Mouse (Mus musculus) hindbrain, postnatal 0 days (tissue): Measurements from ENCODE around the gene Loxl4. TPM values are rescaled to one million over a fixed set of nuclear protein-coding genes. Genes with fewer than 3 reads are reported as not detected.

Experiments
- ATAC-seq: fragments of 200-750 bp; cut with Nextera tagmentation; 2 replicates; pipeline ENCODE4 v1.8.0; 2017; ENCODE audit warnings: mild to moderate bottlenecking, moderate TSS enrichment, moderate library complexity
- DNase-seq: peaks from one replicate; pipeline ENCODE4 v3.0.0-alpha.2; 2015; ENCODE audit warnings: low spot score
- H3K27ac ChIP-seq: fragments of 300-500 bp; sonication (generic); 2 replicates; pipeline ENCODE4 v1.5.1; 2014; ENCODE audit warnings: mild to moderate bottlenecking
- H3K27me3 ChIP-seq: fragments of 300-500 bp; sonication (generic); 2 replicates; pipeline ENCODE4 v1.6.1; 2014; ENCODE audit warnings: low read length, mixed read lengths; ENCODE audit not compliant: insufficient read depth
- H3K36me3 ChIP-seq: fragments of 300-500 bp; sonication (generic); 2 replicates; pipeline ENCODE4 v1.6.1; 2014; ENCODE audit warnings: low read length, mixed read lengths; ENCODE audit not compliant: insufficient read depth
- H3K4me1 ChIP-seq: fragments of 300-500 bp; sonication (generic); 2 replicates; pipeline ENCODE4 v1.6.1; 2014; ENCODE audit warnings: antibody characterized with exemption, low read length, mixed read lengths; ENCODE audit not compliant: insufficient read depth
- H3K4me2 ChIP-seq: fragments of 300-500 bp; sonication (generic); 2 replicates; pipeline ENCODE4 v1.6.1; 2014; ENCODE audit warnings: low read depth, mild to moderate bottlenecking, low read length, moderate library complexity, mixed read lengths
- H3K4me3 ChIP-seq: fragments of 300-500 bp; sonication (generic); 2 replicates; pipeline ENCODE4 v1.5.1; 2014; ENCODE audit warnings: low read length
- H3K9ac ChIP-seq: fragments of 300-500 bp; sonication (generic); replicated peaks from 2 replicates; pipeline ENCODE4 v1.6.1; 2014; ENCODE audit warnings: mild to moderate bottlenecking, low read length, moderate library complexity, mixed read lengths
- H3K9me3 ChIP-seq: fragments of 300-500 bp; sonication (generic); 2 replicates; pipeline ENCODE4 v1.6.1; 2016; ENCODE audit warnings: low read length, mixed read lengths
- CTCF ChIP-seq: IDR thresholded peaks from 2 replicates; pipeline ENCODE4 v1.5.1; 2016; ENCODE audit warnings: antibody characterized with exemption, control low read depth, low read depth
- WGBS: fragments of 180-500 bp; shearing (Covaris S2); extraction: QIAGEN DNeasy Blood & Tissue Kit; methylation state at CpG from one replicate; pipeline ENCODE4 v1.1.7; 2014; 5-methylcytosine and 5-hydroxymethylcytosine counted together
- polyA plus RNA-seq: library from polyadenylated mRNA; unstranded; fragments of >200 nt; fragmentation: Nextera tagmentation; extraction: Ambion mirVana; gene quantifications from 2 replicates; pipeline ENCODE4 v1.2.1, GENCODE M21; 2015
- total RNA-seq: library from RNA; depleted of rRNA; stranded (reverse); fragments of >200 nt; gene quantifications from 2 replicates; pipeline ENCODE4 v1.2.3, GENCODE M21; 2014

Loxl4 gene
- total and polyA plus RNA-seq, 2 experiments from 2014 or later = 0.78 TPM; not detected in 1

DNA sequence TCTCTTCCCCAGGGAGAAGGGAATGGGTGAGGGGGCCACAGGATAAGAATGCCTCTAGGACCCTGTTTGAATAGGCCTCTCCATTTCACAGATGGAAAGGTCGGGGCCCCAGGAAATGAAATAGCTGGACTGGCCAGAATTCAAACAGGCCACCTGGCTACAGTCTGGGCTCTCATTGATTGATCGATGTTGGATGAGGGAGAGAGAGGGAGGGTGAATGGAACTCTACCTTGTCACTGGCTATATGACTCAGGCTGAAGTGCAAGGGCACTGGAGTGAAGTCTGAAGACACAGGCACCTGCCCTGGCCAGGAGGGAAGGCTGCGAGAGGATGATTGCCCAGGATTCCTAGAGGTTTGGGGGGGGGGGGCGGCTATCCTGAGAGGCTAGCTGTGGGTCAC lies 867 bp downstream of the Loxl4 start:
- Histone ChIP-seq H3K9ac (no peak overlapping the region), H3K36me3 (no peaks in the 10 kb centered on the region), H3K4me2 (no peak overlapping the region), H3K27ac (no peak overlapping the region), H3K27me3 (peaks cover 14% of the 10 kb centered on the region), H3K4me3 (no peak overlapping the region), H3K4me1 (no peaks in the 10 kb centered on the region), H3K9me3 (no peaks in the 10 kb centered on the region)
- DNase-seq = no peak
- no peak for TF ChIP-seq CTCF
- ATAC-seq = no peak
- WGBS = 73% methylated on average over 4 of the region's 4 CpGs

DNA sequence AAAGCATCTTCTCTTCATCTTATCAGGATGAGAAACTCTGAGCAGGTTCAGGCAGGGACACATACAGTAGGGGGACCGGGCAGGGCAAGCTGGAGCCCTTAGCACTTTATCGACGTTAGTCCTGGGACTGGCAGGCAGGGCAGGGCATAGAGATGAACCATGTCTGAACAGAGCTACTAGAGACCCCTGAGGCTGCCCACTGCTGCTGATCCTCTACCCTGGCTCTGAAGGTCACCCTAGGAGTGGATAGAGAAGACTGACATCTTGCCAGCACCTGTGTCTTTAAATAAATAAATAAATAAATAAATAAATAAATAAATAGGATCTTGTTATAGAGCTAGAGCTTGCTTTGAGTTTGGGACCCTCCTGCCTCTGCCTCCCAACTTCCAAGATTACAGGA lies 2.9 kb downstream of the Loxl4 start:
- H3K9me3 ChIP-seq = no peaks in the 10 kb centered on the region
- WGBS = 85% methylated on average over 3 of the region's 3 CpGs
- no peak for TF ChIP-seq CTCF
- H3K4me3 ChIP-seq = no peak overlapping the region
- no peak for DNase-seq
- H3K4me2 ChIP-seq = no peak overlapping the region
- H3K27ac ChIP-seq = no peak overlapping the region
- H3K4me1 ChIP-seq = no peaks in the 10 kb centered on the region
- no peaks in the 10 kb centered on the region for H3K36me3 ChIP-seq
- H3K27me3 ChIP-seq = peaks cover 14% of the 10 kb centered on the region
- no peak overlapping the region for H3K9ac ChIP-seq
- ATAC-seq = no peak

DNA sequence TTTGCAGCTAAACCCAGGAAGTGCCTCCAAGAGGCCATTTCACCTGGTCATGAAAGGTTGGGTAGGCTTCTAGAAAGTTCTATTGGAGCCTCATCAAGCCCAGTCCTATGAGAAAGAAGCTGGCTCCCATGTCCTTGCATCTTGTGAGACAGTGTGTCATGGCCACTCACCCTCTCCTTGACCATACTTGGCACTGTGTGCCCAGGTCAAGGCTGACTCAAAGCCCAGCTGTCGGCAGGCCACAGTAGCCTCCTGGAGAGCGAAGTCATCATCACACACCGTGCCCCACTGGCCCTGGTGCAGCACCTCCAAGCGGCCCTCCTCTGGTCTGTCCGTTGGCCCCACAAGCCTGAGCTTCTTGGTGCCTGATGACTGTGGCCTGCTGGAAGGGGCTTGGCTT lies 4.5 kb downstream of the Loxl4 start:
- Histone ChIP-seq H3K27ac (no peak overlapping the region), H3K4me1 (no peaks in the 10 kb centered on the region), H3K9ac (no peak overlapping the region), H3K36me3 (no peaks in the 10 kb centered on the region), H3K4me2 (no peak overlapping the region), H3K9me3 (no peaks in the 10 kb centered on the region), H3K4me3 (no peak overlapping the region), H3K27me3 (peaks cover 8% of the 10 kb centered on the region)
- no peak for DNase-seq
- 94% methylated on average over 5 of the region's 5 CpGs for WGBS
- no peak for TF ChIP-seq CTCF
- ATAC-seq = no peak

DNA sequence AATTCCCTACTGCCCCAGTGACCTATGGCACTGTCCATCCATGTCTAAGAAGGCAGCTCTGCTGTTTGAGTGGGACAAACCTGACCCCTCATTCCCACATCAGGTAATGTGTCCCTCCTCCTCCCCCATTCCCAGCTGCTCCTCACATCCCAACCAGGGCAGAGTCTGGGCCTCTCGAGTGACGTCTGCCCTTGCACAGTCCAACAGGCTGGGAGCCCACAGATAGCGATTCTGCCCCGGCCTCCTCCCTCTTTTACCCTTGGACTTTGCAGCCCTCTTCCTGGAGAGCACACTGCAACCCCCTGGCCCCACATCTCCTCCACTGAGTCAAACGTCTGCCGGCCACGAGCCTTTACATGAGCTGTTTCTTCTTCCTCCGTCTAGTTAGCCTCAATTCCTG lies 10.0 kb downstream of the Loxl4 start:
- no peak for ATAC-seq
- Histone ChIP-seq H3K36me3 (no peaks in the 10 kb centered on the region), H3K27ac (no peak overlapping the region), H3K4me3 (no peak overlapping the region), H3K9me3 (no peaks in the 10 kb centered on the region), H3K4me2 (no peak overlapping the region), H3K9ac (no peak overlapping the region), H3K27me3 (no peaks in the 10 kb centered on the region), H3K4me1 (peaks cover 4% of the 10 kb centered on the region; the same call in 1 of the 2 replicates)
- no peak for TF ChIP-seq CTCF
- WGBS = 82% methylated on average over 8 of the region's 8 CpGs
- no peak for DNase-seq

DNA sequence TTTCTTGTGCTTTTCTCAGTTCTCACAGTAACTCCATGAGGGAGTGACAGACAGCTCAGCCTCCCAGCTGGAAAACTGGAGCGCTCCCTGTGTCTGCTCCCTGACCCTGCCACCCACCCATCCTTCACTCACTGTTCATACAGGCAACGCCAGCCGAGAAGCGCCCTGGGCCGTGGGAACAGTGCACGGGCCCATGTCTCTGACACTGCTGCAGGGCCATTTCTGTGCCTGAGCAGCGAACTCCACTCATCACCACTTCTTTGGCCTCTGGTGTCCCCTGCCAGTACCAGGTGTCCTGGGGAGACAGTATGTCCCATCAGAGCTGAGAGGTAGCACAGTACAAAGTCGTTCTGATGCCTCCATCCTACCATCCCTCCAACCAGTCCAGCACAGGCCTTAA lies 10.6 kb downstream of the Loxl4 start:
- Histone ChIP-seq H3K9me3 (no peaks in the 10 kb centered on the region), H3K36me3 (no peaks in the 10 kb centered on the region), H3K4me2 (no peak overlapping the region), H3K27me3 (no peaks in the 10 kb centered on the region), H3K4me3 (no peak overlapping the region), H3K9ac (no peak overlapping the region), H3K27ac (no peak overlapping the region), H3K4me1 (peaks cover 4% of the 10 kb centered on the region; the same call in 1 of the 2 replicates)
- ATAC-seq = no peak
- no peak for TF ChIP-seq CTCF
- WGBS = 56% methylated on average over 8 of the region's 8 CpGs
- DNase-seq = no peak

DNA sequence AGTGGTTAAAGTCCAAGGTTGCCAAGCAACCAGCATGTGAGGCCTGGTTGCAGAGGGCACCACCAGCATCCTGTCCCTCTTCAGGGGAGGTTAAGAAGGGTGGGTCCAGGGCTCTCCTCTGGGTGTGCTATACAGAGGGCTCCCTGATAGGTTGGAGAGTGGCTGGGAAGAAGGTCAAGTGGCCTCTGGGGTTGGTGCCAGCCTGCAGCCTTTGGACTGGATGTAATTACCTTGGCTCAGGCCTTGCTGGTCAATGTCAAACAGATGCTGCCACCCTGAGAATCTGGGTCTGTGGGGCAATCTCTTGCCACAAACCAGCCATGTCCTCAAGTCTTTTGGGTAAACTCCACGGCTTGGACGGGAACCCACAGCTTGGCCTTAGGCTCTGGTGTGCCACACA lies 11.2 kb downstream of the Loxl4 start:
- Histone ChIP-seq H3K27ac (no peak overlapping the region), H3K4me2 (no peak overlapping the region), H3K9me3 (no peaks in the 10 kb centered on the region), H3K9ac (no peak overlapping the region), H3K36me3 (no peaks in the 10 kb centered on the region), H3K27me3 (no peaks in the 10 kb centered on the region), H3K4me1 (peaks cover 4% of the 10 kb centered on the region; the same call in 1 of the 2 replicates), H3K4me3 (no peak overlapping the region)
- no peak for TF ChIP-seq CTCF
- WGBS = 65% methylated on average over 2 of the region's 2 CpGs
- DNase-seq = peak; percentile 32
- peak; percentile 52; the same call in 1 of the 2 replicates for ATAC-seq

DNA sequence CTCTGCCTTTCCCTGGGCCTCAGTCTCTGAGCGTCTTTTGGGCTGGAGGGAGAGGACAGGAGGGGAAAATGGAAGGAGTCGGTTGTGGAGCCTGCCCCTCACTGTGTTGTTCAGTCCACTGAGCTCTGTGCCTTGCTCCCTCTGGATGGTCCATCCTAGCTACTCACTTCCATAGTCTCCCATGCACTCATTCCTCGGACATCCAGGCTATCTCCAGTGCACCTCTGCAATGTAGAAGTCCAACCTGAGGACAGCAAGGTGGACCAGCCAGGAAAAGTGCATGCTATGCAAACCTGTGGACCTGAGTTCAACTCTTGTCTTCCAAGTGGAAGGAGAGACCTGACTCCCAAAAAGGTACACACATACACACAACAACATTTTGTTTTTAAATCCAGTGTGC lies 12.0 kb downstream of the Loxl4 start:
- DNase-seq (no peak), ATAC-seq (no peak)
- no peak for TF ChIP-seq CTCF
- no peaks in the 10 kb centered on the region for H3K36me3 ChIP-seq
- peaks cover 4% of the 10 kb centered on the region; the same call in 1 of the 2 replicates for H3K4me1 ChIP-seq
- H3K4me2 ChIP-seq = no peak overlapping the region
- no peak overlapping the region for H3K9ac ChIP-seq
- WGBS = 71% methylated on average over 3 of the region's 3 CpGs
- no peaks in the 10 kb centered on the region for H3K9me3 ChIP-seq
- no peak overlapping the region for H3K27ac ChIP-seq
- H3K27me3 ChIP-seq = no peaks in the 10 kb centered on the region
- H3K4me3 ChIP-seq = no peak overlapping the region
